Mouse (Mus musculus) olfactory bulb, adult 2 months (tissue): ENCODE data around the gene Olfr1340. TPM values are rescaled to one million over a fixed set of nuclear protein-coding genes. Genes with fewer than 3 reads are reported as not detected.

Experiments used
- H3K27ac ChIP-seq: fragments of 200-500 bp; 2 replicates; pipeline ENCODE4 v1.5.1; 2012; ENCODE audit warnings: low read depth, low read length; ENCODE audit not compliant: insufficient read depth
- H3K4me1 ChIP-seq: fragments of 200-500 bp; 2 replicates; pipeline ENCODE4 v1.6.1; 2012; ENCODE audit warnings: low read length; ENCODE audit not compliant: control insufficient read depth, insufficient read depth
- H3K4me3 ChIP-seq: fragments of 200-500 bp; 2 replicates; pipeline ENCODE4 v1.5.1; 2012; ENCODE audit warnings: mild to moderate bottlenecking, low read depth, low read length, moderate library complexity; ENCODE audit not compliant: insufficient read depth
- CTCF ChIP-seq: fragments of 200-500 bp; IDR thresholded peaks from 2 replicates; pipeline ENCODE4 v1.5.1; 2012; ENCODE audit warnings: low read depth, mild to moderate bottlenecking, low read length, moderate library complexity; ENCODE audit not compliant: insufficient read depth
- POLR2A ChIP-seq: fragments of 200-500 bp; IDR thresholded peaks from 2 replicates; pipeline ENCODE4 v1.6.1; 2012; ENCODE audit warnings: mild to moderate bottlenecking, low read depth, low read length, moderate library complexity; ENCODE audit not compliant: insufficient read depth
- WGBS: fragments of 180-500 bp; shearing (Covaris S2); methylation state at CpG from one replicate; pipeline ENCODE4 v1.1.7; 2018; 5-methylcytosine and 5-hydroxymethylcytosine counted together
- polyA plus RNA-seq: library from polyadenylated mRNA; stranded (reverse); fragments of >200 nt; gene quantifications from 2 replicates; pipeline ENCODE4 v1.2.4, GENCODE M21; 2012; ENCODE audit warnings: low replicate concordance; ENCODE audit not compliant: missing spikeins, insufficient read depth, insufficient read length

Olfr1340 gene
- polyA plus RNA-seq, 1 experiment = not detected

- WGBS = 60% methylated on average over 3 of the region's 3 CpGs
- TF ChIP-seq CTCF (no peak), POLR2A (no peak)
Measured at GRCm38 (mm10) chr4:118739574-118739973, 19.6 kb downstream of the Olfr1340 start.

GRCm38 (mm10) chr4:118740988-118741698, 21.2 kb downstream of the Olfr1340 start:
- TF ChIP-seq CTCF (no peak), POLR2A (no peak)
- 14% methylated on average over 11 of the region's 11 CpGs for WGBS
- no peak overlapping the region for H3K4me3 ChIP-seq

More at GRCm38 (mm10) chr4:118739574-118739973, 19.6 kb downstream of the Olfr1340 start:
- Histone ChIP-seq H3K4me1 (no peaks in the 10 kb centered on the region), H3K27ac (no peak overlapping the region), H3K4me3 (no peak overlapping the region)

GRCm38 (mm10) chr4:118741881-118742280, 21.9 kb downstream of the Olfr1340 start:
- TF ChIP-seq POLR2A (no peak), CTCF (no peak)
- H3K4me1 ChIP-seq = no peaks in the 10 kb centered on the region
- no peak overlapping the region for H3K4me3 ChIP-seq
- WGBS = 10% methylated on average over 16 of the region's 16 CpGs
- H3K27ac ChIP-seq = no peak overlapping the region

More at GRCm38 (mm10) chr4:118740988-118741698, 21.2 kb downstream of the Olfr1340 start:
- H3K4me1 ChIP-seq = no peaks in the 10 kb centered on the region
- no peak overlapping the region for H3K27ac ChIP-seq

GRCm38 (mm10) chr4:118758637-118759036, 38.7 kb downstream of the Olfr1340 start, which contains the start of gene Olfr1338:
Gene Olfr1338, minus strand, starts transcription at chr4:118758737.
- TF ChIP-seq POLR2A (no peak), CTCF (no peak)
- no peak within 1 kb of the TSS for H3K27ac ChIP-seq
- H3K4me1 ChIP-seq = no peaks in the 10 kb centered on the region
- H3K4me3 ChIP-seq = no peak within 1 kb of the TSS
- WGBS = 74% methylated on average over 1 of the region's 1 CpGs

Other genes with a start within 250 kb of the Olfr1340 start
- gene Tie1, start 230.1 kb upstream of the Olfr1340 start, polyA plus RNA-seq = not detected in 2 replicates
- gene 2610528J11Rik, start 193.1 kb upstream of the Olfr1340 start, polyA plus RNA-seq = not detected in 2 replicates
- gene Tmem125, start 176.1 kb upstream of the Olfr1340 start, polyA plus RNA-seq = not detected in 2 replicates
- not detected in 2 replicates for gene Cfap57, start 99.4 kb upstream of the Olfr1340 start, polyA plus RNA-seq
- gene Ebna1bp2, start 99.3 kb upstream of the Olfr1340 start, polyA plus RNA-seq = not detected in 2 replicates
- gene Olfr62, start 61.2 kb upstream of the Olfr1340 start, polyA plus RNA-seq = not detected in 2 replicates
- gene Olfr1342, start 27.4 kb upstream of the Olfr1340 start, polyA plus RNA-seq = not detected in 2 replicates
- gene Olfr1341, start 16.6 kb upstream of the Olfr1340 start, polyA plus RNA-seq = not detected in 2 replicates
- gene Olfr1339, start 12.0 kb downstream of the Olfr1340 start, polyA plus RNA-seq = not detected in 2 replicates
- gene Olfr1338, start 38.6 kb downstream of the Olfr1340 start, polyA plus RNA-seq = not detected in 2 replicates
- not detected in 2 replicates for gene Olfr1337, start 62.4 kb downstream of the Olfr1340 start, polyA plus RNA-seq
- gene Olfr1335, start 89.8 kb downstream of the Olfr1340 start, polyA plus RNA-seq = not detected in 2 replicates
- not detected in 2 replicates for gene Olfr1333, start 116.1 kb downstream of the Olfr1340 start, polyA plus RNA-seq
- gene Olfr1331, start 144.5 kb downstream of the Olfr1340 start, polyA plus RNA-seq = not detected in 2 replicates
- gene Olfr1330, start 168.5 kb downstream of the Olfr1340 start, polyA plus RNA-seq = not detected in 2 replicates
- not detected in 2 replicates for gene Olfr1329, start 197.3 kb downstream of the Olfr1340 start, polyA plus RNA-seq
- not detected in 2 replicates for gene Olfr1328, start 218.5 kb downstream of the Olfr1340 start, polyA plus RNA-seq
- gene Lao1, start 241.4 kb downstream of the Olfr1340 start, polyA plus RNA-seq = not detected in 2 replicates